Mouse (Mus musculus): Measurements from ENCODE around the gene Tbc1d4.

DNA sequence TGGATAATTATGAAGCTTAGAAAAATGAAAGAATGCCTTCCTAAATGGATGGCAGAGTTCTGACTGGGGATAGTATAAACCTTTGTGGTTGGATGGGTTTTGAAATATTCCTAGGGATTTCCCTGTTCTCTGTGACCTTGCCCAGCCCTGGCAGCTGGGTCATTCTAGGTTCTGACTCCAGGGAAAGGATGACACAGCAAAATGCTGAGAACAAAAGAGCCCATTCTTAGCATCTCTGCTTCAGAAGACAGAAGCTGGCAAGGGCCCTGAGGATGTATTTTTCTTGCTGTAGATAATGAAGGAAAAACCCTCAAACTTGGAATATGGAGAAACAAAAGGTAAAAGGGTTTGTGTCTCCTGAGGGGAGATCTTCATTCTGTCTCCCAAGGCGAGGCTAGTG, 4.2 kb upstream of the Tbc1d4 start:
- no peak for TF ChIP-seq E2F4 (IDR thresholded peaks at IDR 0.05; ENCODE audit: insufficient read depth)
- no peak for TF ChIP-seq TCF3 (IDR thresholded peaks at IDR 0.05; ENCODE audit: insufficient read length, low read depth)
- TF ChIP-seq POLR2A (IDR thresholded peaks at IDR 0.05; ENCODE audit: insufficient read length, low read depth), result no peak
- TF ChIP-seq MAX (IDR thresholded peaks at IDR 0.05; ENCODE audit: low read depth), result no peak
- no peak for TF ChIP-seq TCF12 (IDR thresholded peaks at IDR 0.05; ENCODE audit: insufficient read depth, poor library complexity, severe bottlenecking)
- no peak for TF ChIP-seq MYOD1 (IDR thresholded peaks at IDR 0.05; ENCODE audit: control insufficient read depth in 1 of 3, insufficient read length in 2 of 3, low read depth in 2 of 3)
- no peak for TF ChIP-seq POLR2AphosphoS2 (IDR thresholded peaks at IDR 0.05; ENCODE audit: insufficient read length, low read depth)
- TF ChIP-seq USF1 (IDR thresholded peaks at IDR 0.05; ENCODE audit: low read depth), result no peak
- TF ChIP-seq MYOG (IDR thresholded peaks at IDR 0.05; ENCODE audit: control insufficient read depth in 1 of 3, insufficient read depth in 1 of 3, insufficient read length in 2 of 3, low read depth in 2 of 3), result no peak
- TF ChIP-seq REST (IDR thresholded peaks at IDR 0.05; ENCODE audit: insufficient read depth, insufficient read length), result no peak
- no peak for TF ChIP-seq CEBPB (IDR thresholded peaks at IDR 0.05; ENCODE audit: insufficient read depth, poor library complexity, severe bottlenecking)

Data from myocyte (in vitro differentiated cells).